Mouse (Mus musculus): ENCODE results near the gene Surf6. TPM values are rescaled to one million over a fixed set of nuclear protein-coding genes. Genes with fewer than 3 reads are reported as not detected.

The Surf6 gene
- polyA plus RNA-seq, 1 experiment: 11.7 TPM

- Histone ChIP-seq H3K27ac (ENCODE audit: insufficient read depth, low read length) (no peak overlapping the region), H3K4me1 (ENCODE audit: control insufficient read depth, insufficient read depth, insufficient read length) (peaks cover 7% of the 10 kb centered on the region; the same call in 1 of the 2 replicates), H3K27me3 (ENCODE audit: control insufficient read depth, insufficient read depth, low read length) (no peaks in the 10 kb centered on the region), H3K4me3 (ENCODE audit: extremely low read depth, insufficient read depth, insufficient read length) (no peak overlapping the region), H3K36me3 (ENCODE audit: control insufficient read depth, insufficient read depth, low read length) (no peaks in the 10 kb centered on the region)
- no peak for TF ChIP-seq POLR2A (IDR thresholded peaks at IDR 0.05; ENCODE audit: low read depth, low read length)
- no peak for TF ChIP-seq CTCF (IDR thresholded peaks at IDR 0.05; ENCODE audit: extremely low read depth, insufficient read depth, insufficient read length, insufficient replicate concordance)
- DNase-seq (ENCODE audit: low read depth in 1 of 2, low spot score in 2 of 2): no peak
- 17% methylated on average over 2 of the region's 2 CpGs for WGBS
Measured at GRCm38 (mm10) chr2:26935286-26935685, 32.6 kb upstream of the Surf6 start.

GRCm38 (mm10) chr2:26933304-26934055 is 30.8 kb upstream of the Surf6 start, which contains the start of the genes Surf4 and Stkld1:
Gene Surf4 (minus strand): TSS chr2:26933928.
Gene Stkld1 (plus strand): TSS chr2:26934047.
- H3K4me1 ChIP-seq (ENCODE audit: control insufficient read depth, insufficient read depth, insufficient read length): peaks cover 7% of the 10 kb centered on the region; the same call in 1 of the 2 replicates
- peak; percentile 92 to 95 for DNase-seq (ENCODE audit: low read depth in 1 of 2, low spot score in 2 of 2)
- no peaks in the 10 kb centered on the region for H3K36me3 ChIP-seq (ENCODE audit: control insufficient read depth, insufficient read depth, low read length)
- 2% methylated on average over 64 of the region's 70 CpGs for WGBS
- peak within 1 kb of the TSS; percentile 96 for H3K27ac ChIP-seq (ENCODE audit: insufficient read depth, low read length)
- no peaks in the 10 kb centered on the region for H3K27me3 ChIP-seq (ENCODE audit: control insufficient read depth, insufficient read depth, low read length)
- TF ChIP-seq POLR2A (IDR thresholded peaks at IDR 0.05; ENCODE audit: low read depth, low read length) (peak; percentile 90), CTCF (IDR thresholded peaks at IDR 0.05; ENCODE audit: extremely low read depth, insufficient read depth, insufficient read length, insufficient replicate concordance) (no peak)
- peak within 1 kb of the TSS; percentile 100 for H3K4me3 ChIP-seq (ENCODE audit: extremely low read depth, insufficient read depth, insufficient read length)

DNA sequence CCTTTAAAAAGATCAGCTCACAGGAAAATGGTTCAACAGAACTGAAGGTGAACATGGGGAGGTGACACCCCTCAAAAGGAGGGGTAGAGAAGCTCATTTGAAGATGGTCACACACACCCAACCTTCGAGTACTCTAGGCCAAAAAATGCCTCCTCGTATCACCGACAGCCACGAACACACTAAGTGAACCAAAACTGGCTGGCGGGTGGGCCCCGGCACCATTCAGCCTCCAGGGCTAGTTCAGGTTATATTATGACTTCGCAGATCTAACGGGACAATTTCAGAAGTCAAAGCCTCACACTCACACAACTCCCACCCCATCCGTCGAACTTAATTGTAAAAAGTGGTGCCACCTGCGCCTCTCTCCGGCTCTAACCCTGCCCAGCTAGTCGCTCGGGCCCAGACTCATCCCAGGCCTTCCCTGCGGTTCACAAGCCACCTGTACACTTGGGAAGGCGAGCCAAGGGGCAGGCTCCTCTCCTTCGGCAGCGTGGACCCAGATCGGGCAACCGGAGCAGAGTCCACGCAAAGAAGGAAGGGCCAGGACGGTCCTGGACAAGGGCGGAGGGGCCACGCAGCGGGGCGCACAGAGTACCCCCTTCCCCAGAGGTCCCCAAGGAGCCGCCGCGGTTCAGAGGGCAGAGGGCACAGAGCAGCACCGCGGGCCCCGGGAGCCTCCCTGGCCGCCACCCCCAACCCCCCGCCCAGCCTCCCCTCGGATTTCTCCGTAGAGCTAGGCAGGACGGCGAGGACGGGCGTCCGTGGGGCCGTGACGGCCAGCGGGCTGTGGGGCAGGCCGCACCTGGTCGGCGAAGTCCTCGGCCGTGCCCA is 30.0 kb upstream of the Surf6 start:
- H3K4me1 ChIP-seq (ENCODE audit: control insufficient read depth, insufficient read depth, insufficient read length): peaks cover 7% of the 10 kb centered on the region; the same call in 1 of the 2 replicates
- no peak for DNase-seq (ENCODE audit: low read depth in 1 of 2, low spot score in 2 of 2)
- WGBS: under 1% methylated on average over 47 of the region's 49 CpGs
- H3K27me3 ChIP-seq (ENCODE audit: control insufficient read depth, insufficient read depth, low read length): no peaks in the 10 kb centered on the region
- no peaks in the 10 kb centered on the region for H3K36me3 ChIP-seq (ENCODE audit: control insufficient read depth, insufficient read depth, low read length)
- H3K4me3 ChIP-seq (ENCODE audit: extremely low read depth, insufficient read depth, insufficient read length): peak overlapping the region; percentile 100
- peak overlapping the region; percentile 96 for H3K27ac ChIP-seq (ENCODE audit: insufficient read depth, low read length)
- TF ChIP-seq POLR2A (IDR thresholded peaks at IDR 0.05; ENCODE audit: low read depth, low read length) (no peak), CTCF (IDR thresholded peaks at IDR 0.05; ENCODE audit: extremely low read depth, insufficient read depth, insufficient read length, insufficient replicate concordance) (no peak)

DNA sequence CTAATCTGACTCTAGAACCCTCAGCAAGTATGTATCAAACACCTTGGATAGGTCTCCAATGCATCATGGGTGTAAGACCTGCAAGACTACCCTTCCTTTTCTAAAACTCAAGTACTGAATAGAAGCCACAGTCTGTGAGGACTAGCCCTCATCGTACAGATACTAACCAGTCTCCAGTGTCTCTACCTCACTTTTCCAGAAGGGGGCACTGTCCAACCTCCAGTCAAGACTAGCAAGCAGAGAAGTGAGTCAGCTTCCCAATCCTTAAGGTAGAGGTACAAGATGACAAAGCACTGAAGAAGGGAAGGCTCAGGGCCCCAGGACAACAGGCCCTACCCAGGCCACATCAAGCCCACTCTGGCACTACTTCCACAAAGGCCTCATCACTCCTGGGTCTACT is 27.7 kb upstream of the Surf6 start:
- H3K27ac ChIP-seq (ENCODE audit: insufficient read depth, low read length): no peak overlapping the region
- DNase-seq (ENCODE audit: low read depth in 1 of 2, low spot score in 2 of 2): peak; percentile 53 to 69
- TF ChIP-seq CTCF (IDR thresholded peaks at IDR 0.05; ENCODE audit: extremely low read depth, insufficient read depth, insufficient read length, insufficient replicate concordance): peak; percentile 54; the same call in 1 of the 2 replicates
- no peak for TF ChIP-seq POLR2A (IDR thresholded peaks at IDR 0.05; ENCODE audit: low read depth, low read length)
- H3K27me3 ChIP-seq (ENCODE audit: control insufficient read depth, insufficient read depth, low read length): no peaks in the 10 kb centered on the region
- peaks cover 11% of the 10 kb centered on the region for H3K36me3 ChIP-seq (ENCODE audit: control insufficient read depth, insufficient read depth, low read length)
- WGBS: 7% methylated on average over 1 of the region's 1 CpGs
- H3K4me1 ChIP-seq (ENCODE audit: control insufficient read depth, insufficient read depth, insufficient read length): peaks cover 5% of the 10 kb centered on the region; the same call in 1 of the 2 replicates
- no peak overlapping the region for H3K4me3 ChIP-seq (ENCODE audit: extremely low read depth, insufficient read depth, insufficient read length)

GRCm38 (mm10) chr2:26927745-26928476 is 25.2 kb upstream of the Surf6 start:
- Histone ChIP-seq H3K4me1 (ENCODE audit: control insufficient read depth, insufficient read depth, insufficient read length) (peaks cover 2% of the 10 kb centered on the region; the same call in 1 of the 2 replicates), H3K4me3 (ENCODE audit: extremely low read depth, insufficient read depth, insufficient read length) (no peak overlapping the region)
- WGBS: 93% methylated on average over 6 of the region's 6 CpGs

DNA sequence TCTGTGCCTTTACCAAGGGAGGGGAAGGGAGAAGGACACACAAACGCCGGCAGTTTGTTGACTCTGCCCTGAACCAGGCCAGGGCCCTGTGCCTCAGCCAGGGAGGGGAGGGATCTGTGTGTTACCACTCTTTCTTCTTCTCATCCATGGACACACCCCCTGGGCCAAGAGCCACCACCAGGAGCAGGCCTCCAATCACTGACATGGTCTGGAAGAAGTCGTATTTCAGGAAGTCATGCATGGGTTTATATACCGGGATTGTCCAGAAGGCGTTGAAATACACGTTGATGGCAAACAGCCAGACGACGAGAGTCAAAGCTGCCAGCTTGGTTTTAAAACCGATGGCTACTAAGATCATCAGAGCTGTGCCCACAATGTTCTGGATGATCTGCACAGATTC is 19.1 kb upstream of the Surf6 start:
- Histone ChIP-seq H3K4me1 (ENCODE audit: control insufficient read depth, insufficient read depth, insufficient read length) (peaks cover 7% of the 10 kb centered on the region; the same call in 1 of the 2 replicates), H3K27ac (ENCODE audit: insufficient read depth, low read length) (no peak overlapping the region), H3K27me3 (ENCODE audit: control insufficient read depth, insufficient read depth, low read length) (no peaks in the 10 kb centered on the region), H3K4me3 (ENCODE audit: extremely low read depth, insufficient read depth, insufficient read length) (no peak overlapping the region), H3K36me3 (ENCODE audit: control insufficient read depth, insufficient read depth, low read length) (peaks cover 58% of the 10 kb centered on the region)
- no peak for DNase-seq (ENCODE audit: low read depth in 1 of 2, low spot score in 2 of 2)
- TF ChIP-seq POLR2A (IDR thresholded peaks at IDR 0.05; ENCODE audit: low read depth, low read length) (no peak), CTCF (IDR thresholded peaks at IDR 0.05; ENCODE audit: extremely low read depth, insufficient read depth, insufficient read length, insufficient replicate concordance) (no peak)
- 80% methylated on average over 9 of the region's 9 CpGs for WGBS

More at GRCm38 (mm10) chr2:26927745-26928476, 25.2 kb upstream of the Surf6 start:
- Histone ChIP-seq H3K27ac (ENCODE audit: insufficient read depth, low read length) (no peak overlapping the region), H3K27me3 (ENCODE audit: control insufficient read depth, insufficient read depth, low read length) (no peaks in the 10 kb centered on the region), H3K36me3 (ENCODE audit: control insufficient read depth, insufficient read depth, low read length) (peaks cover 28% of the 10 kb centered on the region)
- no peak for DNase-seq (ENCODE audit: low read depth in 1 of 2, low spot score in 2 of 2)
- TF ChIP-seq POLR2A (IDR thresholded peaks at IDR 0.05; ENCODE audit: low read depth, low read length) (no peak), CTCF (IDR thresholded peaks at IDR 0.05; ENCODE audit: extremely low read depth, insufficient read depth, insufficient read length, insufficient replicate concordance) (no peak)
